29 mouse cellular contexts compared by ENCODE assay signal in genomic region chr13:25507355-25507754, GRCm38 (mm10).
"Had no signal": no experiment of that assay in that cellular context is flagged by ENCODE, and none has a peak within 500 bp of the region (broad histone marks: within the 10 kb centered on the region; RNA-seq: fewer than 3 reads in every experiment).

No protein-coding gene starts in this region.

- H3K4me1 ChIP-seq: heart, embryonic 13.5 days; heart, embryonic 15.5 days; hindbrain, embryonic 13.5 days; hindbrain, embryonic 15.5 days; kidney, embryonic 15.5 days; liver, embryonic 13.5 days; liver, embryonic 15.5 days had no signal

- H3K9ac ChIP-seq: heart, embryonic 13.5 days; heart, embryonic 15.5 days; hindbrain, embryonic 13.5 days; hindbrain, embryonic 15.5 days; kidney, embryonic 15.5 days; limb, embryonic 12.5 days; liver, embryonic 13.5 days; liver, embryonic 15.5 days; liver, postnatal 0 days had no signal

- H3K27me3 ChIP-seq: heart, embryonic 13.5 days; heart, embryonic 15.5 days; hindbrain, embryonic 13.5 days; hindbrain, embryonic 15.5 days; kidney, embryonic 15.5 days; limb, embryonic 12.5 days; liver, embryonic 13.5 days; liver, embryonic 15.5 days had no signal

- H3K36me3 ChIP-seq: heart, embryonic 13.5 days; heart, embryonic 15.5 days; hindbrain, embryonic 13.5 days; hindbrain, embryonic 15.5 days; kidney, embryonic 15.5 days; limb, embryonic 12.5 days; liver, embryonic 13.5 days; liver, embryonic 15.5 days had no signal

- H3K4me2 ChIP-seq: heart, embryonic 11.5 days; heart, embryonic 13.5 days; heart, embryonic 15.5 days; hindbrain, embryonic 13.5 days; hindbrain, embryonic 15.5 days; kidney, embryonic 15.5 days; limb, embryonic 12.5 days; liver, embryonic 11.5 days; liver, embryonic 13.5 days; liver, embryonic 15.5 days had no signal

- H3K4me3 ChIP-seq: heart, adult 2 months; heart, embryonic 13.5 days; heart, embryonic 15.5 days; hindbrain, embryonic 13.5 days; hindbrain, embryonic 15.5 days; kidney, embryonic 15.5 days; limb, embryonic 12.5 days; liver, embryonic 13.5 days; liver, embryonic 15.5 days had no signal

- ATAC-seq: hindbrain, postnatal 0 days; intestine, embryonic 16.5 days; liver, postnatal 0 days had no signal

- DNase-seq: gastrocnemius, postnatal 14 days; gastrocnemius, postnatal 36 days; heart, adult 11 months; heart, adult 2 months; heart, postnatal 14 days; heart, postnatal 36 days; kidney, adult 11 months; kidney, adult 2 months; kidney, adult 9 months; kidney, postnatal 14 days; kidney, postnatal 36 days; layer of hippocampus, adult 9-11 months; layer of hippocampus, postnatal 36 days; left cerebral cortex, postnatal 4 days; liver; liver, embryonic 13.5 days; liver, postnatal 0 days had no signal

- H3K27ac ChIP-seq: heart, adult 2 months; heart, embryonic 13.5 days; heart, embryonic 15.5 days; hindbrain, embryonic 13.5 days; hindbrain, embryonic 15.5 days; hindbrain, postnatal 0 days; kidney, embryonic 15.5 days; kidney, postnatal 0 days; limb, embryonic 12.5 days; liver, embryonic 13.5 days; liver, embryonic 15.5 days had no signal

- H3K9me3 ChIP-seq: heart, embryonic 13.5 days; heart, embryonic 15.5 days; hindbrain, embryonic 13.5 days; hindbrain, embryonic 15.5 days; kidney, embryonic 15.5 days; limb, embryonic 12.5 days; liver, embryonic 13.5 days; liver, embryonic 15.5 days had no signal
